Mouse (Mus musculus) neural tube, embryonic 13.5 days (tissue): ENCODE results near the gene Rev3l. TPM values are rescaled to one million over a fixed set of nuclear protein-coding genes. Genes with fewer than 3 reads are reported as not detected.
"Not testable (repeated sequence)": the region's sequence is repeated elsewhere in the genome, so short reads cannot be mapped to it uniquely, and the experiment has no call there.

ENCODE experiments used
- ATAC-seq: fragments of 200-750 bp; cut with Nextera tagmentation; 2 replicates; pipeline ENCODE4 v1.8.0; 2017; ENCODE audit warnings: low read depth, mild to moderate bottlenecking, moderate TSS enrichment, moderate library complexity
- H3K27ac ChIP-seq: fragments of 300-500 bp; sonication (generic); replicated peaks from 2 replicates; pipeline ENCODE4 v1.5.1; 2015; ENCODE audit warnings: moderate library complexity, mild to moderate bottlenecking, inconsistent platforms
- H3K27me3 ChIP-seq: fragments of 300-500 bp; sonication (generic); 2 replicates; pipeline ENCODE4 v1.6.1; 2015; ENCODE audit warnings: mild to moderate bottlenecking, inconsistent platforms
- H3K36me3 ChIP-seq: fragments of 300-500 bp; sonication (generic); 2 replicates; pipeline ENCODE4 v1.6.1; 2015; ENCODE audit warnings: mild to moderate bottlenecking, inconsistent platforms
- H3K4me1 ChIP-seq: fragments of 300-500 bp; sonication (generic); replicated peaks from 2 replicates; pipeline ENCODE4 v1.6.1; 2015; ENCODE audit warnings: inconsistent platforms
- H3K4me2 ChIP-seq: fragments of 300-500 bp; sonication (generic); 2 replicates; pipeline ENCODE4 v1.6.1; 2015; ENCODE audit warnings: inconsistent platforms, mild to moderate bottlenecking, moderate library complexity
- H3K4me3 ChIP-seq: fragments of 300-500 bp; sonication (generic); 2 replicates; pipeline ENCODE4 v1.5.1; 2015; ENCODE audit warnings: mild to moderate bottlenecking, inconsistent platforms
- H3K9ac ChIP-seq: fragments of 300-500 bp; sonication (generic); 2 replicates; pipeline ENCODE4 v1.6.1; 2015; ENCODE audit warnings: moderate library complexity, mild to moderate bottlenecking, inconsistent platforms
- H3K9me3 ChIP-seq: fragments of 300-500 bp; sonication (generic); 2 replicates; pipeline ENCODE4 v1.6.1; 2016; ENCODE audit warnings: inconsistent platforms
- WGBS: fragments of 180-500 bp; shearing (Covaris S2); methylation state at CpG from one replicate; pipeline ENCODE4 v1.1.7; 2015; 5-methylcytosine and 5-hydroxymethylcytosine counted together
- polyA plus RNA-seq: library from polyadenylated mRNA; unstranded; fragments of >200 nt; fragmentation: Nextera tagmentation; extraction: Ambion mirVana; gene quantifications from 2 replicates; pipeline ENCODE4 v1.2.1, GENCODE M21; 2015

The Rev3l gene
- polyA plus RNA-seq, 1 experiment from 2014 or later: 27.3 TPM

DNA sequence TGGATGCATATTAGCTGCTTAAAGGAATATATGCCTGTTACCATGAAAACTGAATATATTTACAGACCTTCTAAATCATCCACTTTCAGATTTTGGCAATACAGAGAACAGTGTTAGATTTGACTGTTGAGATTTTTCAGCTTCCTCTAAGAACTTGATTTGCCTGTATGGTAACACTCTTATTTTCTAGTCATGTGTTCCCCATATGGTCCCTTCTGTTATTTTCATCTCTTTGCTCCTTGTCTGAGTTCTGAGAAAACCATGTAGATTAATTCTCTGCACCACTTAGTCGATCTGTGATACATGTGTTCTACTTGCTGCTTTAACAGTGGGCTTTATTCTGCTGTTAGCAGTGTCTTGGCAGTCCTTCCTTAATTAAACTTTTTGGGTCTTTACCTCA is 110.7 kb downstream of the Rev3l start:
- H3K36me3 ChIP-seq: peaks cover 59% of the 10 kb centered on the region
- WGBS: 88% methylated on average over 1 of the region's 1 CpGs

DNA sequence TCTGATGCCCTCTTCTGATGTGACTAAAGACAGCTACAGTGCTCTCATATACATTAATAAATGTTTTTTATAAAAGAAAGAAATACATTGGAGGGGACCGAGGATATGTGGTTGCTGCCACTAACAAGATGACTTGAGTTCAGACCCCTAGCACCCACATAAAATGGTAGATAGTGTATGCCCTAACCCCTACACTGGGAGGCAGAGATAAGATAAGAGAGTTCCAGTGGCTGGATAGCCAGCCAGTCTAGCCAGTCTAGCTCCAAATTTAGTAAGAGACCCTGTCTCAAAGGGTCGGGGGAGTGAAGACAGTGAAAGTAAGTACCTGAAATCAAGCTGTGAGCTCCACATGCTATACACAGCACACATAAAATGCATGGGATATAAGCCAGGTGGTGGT is 133.6 kb downstream of the Rev3l start:
- Histone ChIP-seq H3K4me3 (no peak overlapping the region), H3K9ac (no peak overlapping the region), H3K4me1 (no peaks in the 10 kb centered on the region), H3K27me3 (no peaks in the 10 kb centered on the region), H3K27ac (no peak overlapping the region), H3K4me2 (no peak overlapping the region), H3K9me3 (no peaks in the 10 kb centered on the region), H3K36me3 (peaks cover 73% of the 10 kb centered on the region)
- ATAC-seq: no peak
- WGBS: 89% methylated on average over 2 of the region's 2 CpGs

More for the DNA sequence above, 110.7 kb downstream of the Rev3l start:
- Histone ChIP-seq H3K4me2 (no peak overlapping the region), H3K4me3 (no peak overlapping the region), H3K9me3 (no peaks in the 10 kb centered on the region), H3K27me3 (no peaks in the 10 kb centered on the region), H3K27ac (no peak overlapping the region), H3K4me1 (no peaks in the 10 kb centered on the region), H3K9ac (no peak overlapping the region)
- no peak for ATAC-seq

- 74% methylated on average over 3 of the region's 3 CpGs for WGBS
These were observed 156.7 kb downstream of the Rev3l start for GRCm38 (mm10) chr10:39888621-39889020.

DNA sequence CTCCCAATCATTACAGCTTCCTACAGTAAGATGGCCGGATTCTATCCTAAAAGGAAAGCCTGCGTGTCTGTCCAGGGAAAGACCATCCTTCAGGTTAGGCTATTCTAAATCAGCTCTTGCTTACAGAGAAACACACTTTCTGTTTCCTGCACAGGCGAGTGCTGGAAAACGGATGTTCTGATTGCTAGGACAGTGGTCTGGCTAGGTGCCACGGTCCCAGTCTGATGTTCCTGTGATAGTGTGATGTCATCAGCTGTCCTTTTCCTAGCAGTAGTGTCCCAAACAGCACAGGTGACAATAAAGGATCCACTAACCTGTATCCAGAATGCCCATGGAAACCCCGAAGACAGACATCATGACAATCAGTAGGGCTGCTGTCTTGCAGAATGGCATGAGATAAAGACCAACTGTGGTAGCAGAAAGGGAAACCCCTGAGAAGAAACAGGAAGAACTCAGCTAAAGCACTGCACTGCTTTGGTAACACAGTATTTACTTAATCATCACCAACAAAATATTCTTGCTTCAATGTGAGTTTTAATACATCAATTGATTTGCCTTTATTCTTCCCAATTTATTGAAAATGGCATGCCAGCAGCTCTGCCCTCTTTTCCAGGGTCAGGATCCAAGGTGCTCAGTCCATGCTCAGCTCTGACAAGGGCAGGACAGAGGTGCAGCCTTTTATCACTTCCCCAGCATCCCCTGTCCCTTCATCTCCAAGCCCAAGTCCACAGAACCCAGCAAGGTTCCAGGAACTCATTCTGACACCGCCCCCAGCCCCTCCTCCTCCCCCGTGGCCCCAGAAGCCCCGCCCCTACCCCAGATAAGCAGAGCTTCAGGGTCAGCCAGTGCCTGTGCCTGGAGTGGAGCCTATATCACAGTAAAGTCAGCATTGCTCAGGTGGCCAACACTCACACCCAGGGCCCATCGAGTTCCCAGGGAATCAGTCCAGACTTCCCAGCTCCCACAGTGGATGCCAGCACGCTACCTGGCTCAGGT is 162.1 kb downstream of the Rev3l start:
- Histone ChIP-seq H3K27ac (no peak overlapping the region), H3K4me1 (peaks cover 9% of the 10 kb centered on the region), H3K9me3 (no peaks in the 10 kb centered on the region), H3K27me3 (no peaks in the 10 kb centered on the region), H3K36me3 (peaks cover 12% of the 10 kb centered on the region; the same call in 1 of the 2 replicates), H3K4me3 (no peak overlapping the region), H3K4me2 (no peak overlapping the region), H3K9ac (no peak overlapping the region)
- ATAC-seq: no peak
- WGBS: 74% methylated on average over 11 of the region's 11 CpGs

More at GRCm38 (mm10) chr10:39888621-39889020, 156.7 kb downstream of the Rev3l start:
- Histone ChIP-seq H3K4me3 (no peak overlapping the region), H3K27me3 (no peaks in the 10 kb centered on the region), H3K9ac (no peak overlapping the region), H3K27ac (no peak overlapping the region), H3K4me1 (no peaks in the 10 kb centered on the region), H3K36me3 (peaks cover 12% of the 10 kb centered on the region; the same call in 1 of the 2 replicates), H3K9me3 (no peaks in the 10 kb centered on the region), H3K4me2 (no peak overlapping the region)
- ATAC-seq: no peak

DNA sequence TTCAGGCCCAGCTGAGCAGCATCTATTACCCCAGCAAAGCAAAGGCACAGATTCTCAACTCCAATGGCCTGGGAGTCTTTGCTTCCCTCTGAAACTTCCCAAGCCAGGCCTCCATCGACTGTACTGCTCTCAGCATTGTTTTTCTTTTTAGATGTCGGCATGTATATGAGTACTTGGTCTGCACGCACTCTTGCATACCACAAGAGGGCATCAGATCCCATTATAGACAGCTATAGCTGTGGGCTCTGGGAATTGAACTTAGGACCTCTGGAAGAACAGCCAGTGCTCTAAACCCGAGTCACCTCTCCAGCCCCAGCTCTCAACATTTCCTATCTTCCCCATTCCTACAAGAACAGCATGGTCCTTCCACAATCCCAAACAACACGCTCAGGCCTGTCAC is 164.6 kb downstream of the Rev3l start:
- Histone ChIP-seq H3K4me2 (no peak overlapping the region), H3K4me1 (peaks cover 13% of the 10 kb centered on the region), H3K4me3 (no peak overlapping the region), H3K27me3 (no peaks in the 10 kb centered on the region), H3K27ac (no peak overlapping the region), H3K9me3 (no peaks in the 10 kb centered on the region), H3K36me3 (peaks cover 4% of the 10 kb centered on the region; the same call in 1 of the 2 replicates), H3K9ac (no peak overlapping the region)
- ATAC-seq: no peak
- 85% methylated on average over 5 of the region's 5 CpGs for WGBS

DNA sequence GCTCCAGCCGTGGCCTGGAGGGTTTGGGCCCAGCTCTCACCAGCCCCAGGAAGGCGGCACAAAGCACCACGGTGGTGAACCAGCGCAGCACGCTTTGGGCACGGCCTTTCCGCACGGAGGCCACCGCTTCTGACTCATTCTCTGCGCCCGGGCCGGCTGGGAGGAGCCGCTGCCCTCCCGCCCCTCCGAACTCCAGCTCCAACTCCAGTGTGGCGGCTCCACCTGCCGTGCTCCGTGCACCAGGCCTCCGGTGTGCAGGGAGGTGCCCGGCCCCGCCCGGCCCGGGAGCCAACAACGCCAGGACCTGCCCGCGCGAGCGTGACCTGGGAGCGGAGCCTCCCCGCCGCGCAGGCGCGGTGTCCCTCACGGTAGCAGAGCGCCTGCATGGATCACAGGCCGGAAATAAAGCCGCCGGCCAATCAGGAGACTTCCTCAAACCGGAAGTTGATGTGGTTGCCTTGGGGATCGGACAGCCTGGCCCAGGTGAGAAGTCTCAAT is 167.0 kb downstream of the Rev3l start, which contains the start of gene Mfsd4b4:
Gene Mfsd4b4, minus strand, starts transcription at position 365 of the 498 bp plus-strand sequence.
- no peaks in the 10 kb centered on the region for H3K9me3 ChIP-seq
- peak within 1 kb of the TSS; percentile 56 for H3K4me3 ChIP-seq
- peak within 1 kb of the TSS; percentile 72 for H3K27ac ChIP-seq
- H3K27me3 ChIP-seq: 0 out of 2 replicates have a peak, but pooled peaks cover 3% of the 10 kb centered on the region
- peak within 1 kb of the TSS; percentile 87 for H3K9ac ChIP-seq
- H3K36me3 ChIP-seq: no peaks in the 10 kb centered on the region
- peak within 1 kb of the TSS; percentile 82 for H3K4me2 ChIP-seq
- H3K4me1 ChIP-seq: peaks cover 13% of the 10 kb centered on the region
- peak; percentile 98 for ATAC-seq
- under 1% methylated on average over 41 of the region's 41 CpGs for WGBS

DNA sequence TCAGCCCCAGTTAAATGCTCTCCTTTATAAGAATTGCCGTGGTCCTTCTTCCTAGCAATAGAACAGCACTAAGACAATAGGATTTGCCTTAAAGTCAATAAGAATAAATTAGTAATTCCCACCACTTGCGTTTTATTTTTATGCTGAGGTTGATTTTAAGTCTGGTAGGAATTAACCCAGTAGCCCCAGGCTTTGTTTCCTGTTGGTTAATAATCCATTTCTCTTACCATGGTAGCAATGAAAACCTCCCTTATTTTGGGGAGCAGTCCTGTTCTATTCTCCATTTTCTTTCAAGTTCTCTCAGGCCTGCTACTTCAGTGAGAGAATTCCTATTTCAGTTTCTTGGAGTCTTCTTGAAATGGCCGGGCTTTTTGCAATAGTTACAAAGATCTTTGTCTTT is 172.3 kb downstream of the Rev3l start:
- H3K4me2 ChIP-seq: no peak overlapping the region

GRCm38 (mm10) chr10:39906799-39907658 is 175.1 kb downstream of the Rev3l start:
- Histone ChIP-seq H3K4me2 (no peak overlapping the region), H3K27me3 (0 out of 2 replicates have a peak, but pooled peaks cover 4% of the 10 kb centered on the region), H3K27ac (no peak overlapping the region), H3K4me3 (no peak overlapping the region), H3K36me3 (no peaks in the 10 kb centered on the region), H3K9me3 (no peaks in the 10 kb centered on the region), H3K4me1 (no peaks in the 10 kb centered on the region), H3K9ac (no peak overlapping the region)
- WGBS: 84% methylated on average over 10 of the region's 10 CpGs
- ATAC-seq: no peak

More for the DNA sequence above, 172.3 kb downstream of the Rev3l start:
- H3K27me3 ChIP-seq: 0 out of 2 replicates have a peak, but pooled peaks cover 4% of the 10 kb centered on the region
- no peaks in the 10 kb centered on the region for H3K9me3 ChIP-seq
- no peaks in the 10 kb centered on the region for H3K36me3 ChIP-seq
- no peak for ATAC-seq
- 79% methylated on average over 3 of the region's 3 CpGs for WGBS
- no peak overlapping the region for H3K27ac ChIP-seq
- H3K4me1 ChIP-seq: peaks cover 4% of the 10 kb centered on the region
- no peak overlapping the region for H3K9ac ChIP-seq
- no peak overlapping the region for H3K4me3 ChIP-seq

DNA sequence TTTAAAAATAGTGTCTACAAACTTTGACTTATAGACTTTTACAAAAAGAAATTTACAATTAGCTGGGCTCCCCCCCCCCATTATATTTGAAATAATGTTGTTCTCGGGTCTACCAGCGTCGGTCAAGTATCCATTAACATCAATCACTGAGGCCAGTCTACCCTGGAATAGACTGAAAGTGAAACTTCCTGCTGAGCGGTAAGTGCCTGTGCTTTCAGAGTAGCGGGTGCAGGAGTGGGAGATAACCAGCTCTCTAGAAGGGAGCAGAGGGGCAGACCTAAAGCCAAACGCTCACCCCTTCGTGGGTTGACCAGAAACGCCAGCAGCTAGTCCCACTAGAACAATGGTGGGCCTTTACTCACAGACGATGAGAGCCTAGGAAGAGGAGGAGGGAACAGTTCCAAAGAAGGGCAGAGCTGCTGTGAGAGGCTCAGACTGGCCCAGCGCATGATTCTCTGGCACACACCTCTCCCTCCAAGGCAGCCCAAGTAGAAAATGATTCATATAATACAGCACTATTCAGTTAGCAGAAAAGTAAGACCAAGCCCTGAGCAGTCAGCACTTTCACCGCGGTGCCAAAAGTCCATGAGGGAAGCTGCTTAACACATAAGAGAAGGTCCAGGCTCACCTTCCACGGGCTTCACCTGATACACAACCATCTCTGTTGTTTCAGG is 177.0 kb downstream of the Rev3l start:
- no peaks in the 10 kb centered on the region for H3K4me1 ChIP-seq
- H3K27me3 ChIP-seq: 0 out of 2 replicates have a peak, but pooled peaks cover 1% of the 10 kb centered on the region
- no peak for ATAC-seq
- H3K4me2 ChIP-seq: no peak overlapping the region
- no peaks in the 10 kb centered on the region for H3K36me3 ChIP-seq
- WGBS: 65% methylated on average over 13 of the region's 13 CpGs
- no peak overlapping the region for H3K4me3 ChIP-seq
- H3K9me3 ChIP-seq: no peaks in the 10 kb centered on the region
- H3K27ac ChIP-seq: no peak overlapping the region
- no peak overlapping the region for H3K9ac ChIP-seq

- Histone ChIP-seq H3K4me1 (no peaks in the 10 kb centered on the region), H3K9ac (no peak overlapping the region), H3K4me3 (no peak overlapping the region), H3K27ac (no peak overlapping the region), H3K4me2 (no peak overlapping the region), H3K27me3 (no peaks in the 10 kb centered on the region), H3K9me3 (no peaks in the 10 kb centered on the region), H3K36me3 (no peaks in the 10 kb centered on the region)
- ATAC-seq: no peak
These were observed 180.7 kb downstream of the Rev3l start for GRCm38 (mm10) chr10:39912616-39913015.

GRCm38 (mm10) chr10:39924556-39924955 is 192.6 kb downstream of the Rev3l start:
- not testable (repeated sequence) for H3K9me3 ChIP-seq, H3K4me3 ChIP-seq, H3K27ac ChIP-seq, ATAC-seq, H3K4me1 ChIP-seq, H3K36me3 ChIP-seq, H3K9ac ChIP-seq, H3K4me2 ChIP-seq
- peaks cover 22% of the 10 kb centered on the region for H3K27me3 ChIP-seq
- 72% methylated on average over 8 of the region's 8 CpGs for WGBS
